Mouse (Mus musculus): ENCODE data around the gene Tbc1d15. TPM values are rescaled to one million over a fixed set of nuclear protein-coding genes. Genes with fewer than 3 reads are reported as not detected.

The Tbc1d15 gene
- polyA plus RNA-seq, 1 experiment from 2014 or later, result 58.0 TPM

Other genes starting within 250 kb of the Tbc1d15 start
- gene Tph2, start 66.4 kb downstream of the Tbc1d15 start, polyA plus RNA-seq (2016; fragmentation: Nextera tagmentation; extraction: Ambion mirVana), result 0.24 and 0.27 TPM in 2 replicates
- gene Rab21, start 64.1 kb upstream of the Tbc1d15 start, polyA plus RNA-seq (2016; fragmentation: Nextera tagmentation; extraction: Ambion mirVana), result 4.3 and 5.1 TPM in 2 replicates
- 28.4 and 29.1 TPM in 2 replicates for gene Tmem19, start 111.0 kb upstream of the Tbc1d15 start, polyA plus RNA-seq (2016; fragmentation: Nextera tagmentation; extraction: Ambion mirVana)
- 30.6 and 31.8 TPM in 2 replicates for gene Thap2, start 133.0 kb upstream of the Tbc1d15 start, polyA plus RNA-seq (2016; fragmentation: Nextera tagmentation; extraction: Ambion mirVana)
- gene Zfc3h1, start 133.5 kb upstream of the Tbc1d15 start, polyA plus RNA-seq (2016; fragmentation: Nextera tagmentation; extraction: Ambion mirVana), result 26.0 and 28.2 TPM in 2 replicates

All from embryonic facial prominence, embryonic 12.5 days (tissue).